Mouse (Mus musculus): ENCODE results near the gene Hlcs. TPM values are rescaled to one million over a fixed set of nuclear protein-coding genes. Genes with fewer than 3 reads are reported as not detected.

The Hlcs gene
- polyA plus RNA-seq, 1 experiment, result 3.5 TPM

- Histone ChIP-seq H3K4me1 (ENCODE audit: control insufficient read depth, insufficient read depth, low read length) (peaks cover 8% of the 10 kb centered on the region), H3K36me3 (ENCODE audit: control insufficient read depth, insufficient read depth, low read length) (no peaks in the 10 kb centered on the region), H3K27ac (ENCODE audit: control insufficient read depth, insufficient read depth, low read depth, low read length) (no peak overlapping the region), H3K4me3 (ENCODE audit: control insufficient read depth, low read depth, low read length) (peak overlapping the region; percentile 7), H3K27me3 (ENCODE audit: control insufficient read depth, insufficient read depth, low read length) (no peaks in the 10 kb centered on the region; the same call in 1 of the 2 replicates)
- TF ChIP-seq POLR2A (IDR thresholded peaks at IDR 0.05; ENCODE audit: control insufficient read depth, low read depth, low read length) (no peak), CTCF (IDR thresholded peaks at IDR 0.05; ENCODE audit: control insufficient read depth, insufficient read depth, insufficient replicate concordance, low read depth, low read length) (no peak)
These were observed 188.0 kb downstream of the Hlcs start for GRCm38 (mm10) chr16:94125172-94125981.

GRCm38 (mm10) chr16:94123247-94123646 lies 190.1 kb downstream of the Hlcs start:
- Histone ChIP-seq H3K36me3 (ENCODE audit: control insufficient read depth, insufficient read depth, low read length) (no peaks in the 10 kb centered on the region), H3K4me3 (ENCODE audit: control insufficient read depth, low read depth, low read length) (no peak overlapping the region), H3K27ac (ENCODE audit: control insufficient read depth, insufficient read depth, low read depth, low read length) (no peak overlapping the region), H3K27me3 (ENCODE audit: control insufficient read depth, insufficient read depth, low read length) (no peaks in the 10 kb centered on the region; the same call in 1 of the 2 replicates), H3K4me1 (ENCODE audit: control insufficient read depth, insufficient read depth, low read length) (peaks cover 8% of the 10 kb centered on the region)
- TF ChIP-seq CTCF (IDR thresholded peaks at IDR 0.05; ENCODE audit: control insufficient read depth, insufficient read depth, insufficient replicate concordance, low read depth, low read length), result no peak
- TF ChIP-seq POLR2A (IDR thresholded peaks at IDR 0.05; ENCODE audit: control insufficient read depth, low read depth, low read length), result no peak

GRCm38 (mm10) chr16:94122347-94122746 lies 191.0 kb downstream of the Hlcs start:
- Histone ChIP-seq H3K4me3 (ENCODE audit: control insufficient read depth, low read depth, low read length) (no peak overlapping the region), H3K27me3 (ENCODE audit: control insufficient read depth, insufficient read depth, low read length) (no peaks in the 10 kb centered on the region; the same call in 1 of the 2 replicates), H3K36me3 (ENCODE audit: control insufficient read depth, insufficient read depth, low read length) (no peaks in the 10 kb centered on the region), H3K4me1 (ENCODE audit: control insufficient read depth, insufficient read depth, low read length) (peaks cover 8% of the 10 kb centered on the region), H3K27ac (ENCODE audit: control insufficient read depth, insufficient read depth, low read depth, low read length) (no peak overlapping the region)
- TF ChIP-seq CTCF (IDR thresholded peaks at IDR 0.05; ENCODE audit: control insufficient read depth, insufficient read depth, insufficient replicate concordance, low read depth, low read length), result no peak
- TF ChIP-seq POLR2A (IDR thresholded peaks at IDR 0.05; ENCODE audit: control insufficient read depth, low read depth, low read length), result no peak

- H3K27me3 ChIP-seq (ENCODE audit: control insufficient read depth, insufficient read depth, low read length), result no peaks in the 10 kb centered on the region
- H3K36me3 ChIP-seq (ENCODE audit: control insufficient read depth, insufficient read depth, low read length), result no peaks in the 10 kb centered on the region
- TF ChIP-seq POLR2A (IDR thresholded peaks at IDR 0.05; ENCODE audit: control insufficient read depth, low read depth, low read length) (no peak), CTCF (IDR thresholded peaks at IDR 0.05; ENCODE audit: control insufficient read depth, insufficient read depth, insufficient replicate concordance, low read depth, low read length) (no peak)
- no peak overlapping the region for H3K4me3 ChIP-seq (ENCODE audit: control insufficient read depth, low read depth, low read length)
- H3K27ac ChIP-seq (ENCODE audit: control insufficient read depth, insufficient read depth, low read depth, low read length), result no peak overlapping the region
- H3K4me1 ChIP-seq (ENCODE audit: control insufficient read depth, insufficient read depth, low read length), result no peaks in the 10 kb centered on the region
These were observed 195.0 kb downstream of the Hlcs start for GRCm38 (mm10) chr16:94118394-94118793.

GRCm38 (mm10) chr16:94117333-94117732 lies 196.0 kb downstream of the Hlcs start:
- Histone ChIP-seq H3K27ac (ENCODE audit: control insufficient read depth, insufficient read depth, low read depth, low read length) (no peak overlapping the region), H3K4me1 (ENCODE audit: control insufficient read depth, insufficient read depth, low read length) (no peaks in the 10 kb centered on the region), H3K27me3 (ENCODE audit: control insufficient read depth, insufficient read depth, low read length) (no peaks in the 10 kb centered on the region), H3K36me3 (ENCODE audit: control insufficient read depth, insufficient read depth, low read length) (no peaks in the 10 kb centered on the region), H3K4me3 (ENCODE audit: control insufficient read depth, low read depth, low read length) (no peak overlapping the region)
- TF ChIP-seq POLR2A (IDR thresholded peaks at IDR 0.05; ENCODE audit: control insufficient read depth, low read depth, low read length), result no peak
- no peak for TF ChIP-seq CTCF (IDR thresholded peaks at IDR 0.05; ENCODE audit: control insufficient read depth, insufficient read depth, insufficient replicate concordance, low read depth, low read length)

- no peaks in the 10 kb centered on the region for H3K36me3 ChIP-seq (ENCODE audit: control insufficient read depth, insufficient read depth, low read length)
- H3K27ac ChIP-seq (ENCODE audit: control insufficient read depth, insufficient read depth, low read depth, low read length), result no peak overlapping the region
- no peak overlapping the region for H3K4me3 ChIP-seq (ENCODE audit: control insufficient read depth, low read depth, low read length)
- TF ChIP-seq POLR2A (IDR thresholded peaks at IDR 0.05; ENCODE audit: control insufficient read depth, low read depth, low read length) (no peak), CTCF (IDR thresholded peaks at IDR 0.05; ENCODE audit: control insufficient read depth, insufficient read depth, insufficient replicate concordance, low read depth, low read length) (no peak)
- H3K4me1 ChIP-seq (ENCODE audit: control insufficient read depth, insufficient read depth, low read length), result no peaks in the 10 kb centered on the region
- H3K27me3 ChIP-seq (ENCODE audit: control insufficient read depth, insufficient read depth, low read length), result no peaks in the 10 kb centered on the region
These were observed 198.7 kb downstream of the Hlcs start for GRCm38 (mm10) chr16:94114693-94115092.

- H3K27ac ChIP-seq (ENCODE audit: control insufficient read depth, insufficient read depth, low read depth, low read length), result no peak overlapping the region
- no peak overlapping the region for H3K4me3 ChIP-seq (ENCODE audit: control insufficient read depth, low read depth, low read length)
- no peaks in the 10 kb centered on the region for H3K27me3 ChIP-seq (ENCODE audit: control insufficient read depth, insufficient read depth, low read length)
- H3K36me3 ChIP-seq (ENCODE audit: control insufficient read depth, insufficient read depth, low read length), result no peaks in the 10 kb centered on the region
- no peak for TF ChIP-seq POLR2A (IDR thresholded peaks at IDR 0.05; ENCODE audit: control insufficient read depth, low read depth, low read length)
- TF ChIP-seq CTCF (IDR thresholded peaks at IDR 0.05; ENCODE audit: control insufficient read depth, insufficient read depth, insufficient replicate concordance, low read depth, low read length), result no peak
- no peaks in the 10 kb centered on the region for H3K4me1 ChIP-seq (ENCODE audit: control insufficient read depth, insufficient read depth, low read length)
These were observed 200.2 kb downstream of the Hlcs start for GRCm38 (mm10) chr16:94113160-94113559.
